Mouse (Mus musculus): ENCODE results near the gene Nup214. TPM values are rescaled to one million over a fixed set of nuclear protein-coding genes. Genes with fewer than 3 reads are reported as not detected.

Gene Nup214
- polyA plus RNA-seq, 1 experiment, result 91.9 TPM

- TF ChIP-seq EP300 (IDR thresholded peaks at IDR 0.05; ENCODE audit: insufficient read depth, low read depth, low read length) (no peak), CTCF (IDR thresholded peaks at IDR 0.05; ENCODE audit: low read depth, low read length) (no peak), POLR2A (IDR thresholded peaks at IDR 0.05; ENCODE audit: insufficient read depth, low read length) (no peak)
- Histone ChIP-seq H3K9ac (ENCODE audit: low read depth, poor library complexity, severe bottlenecking) (no peak overlapping the region), H3K36me3 (ENCODE audit: control insufficient read depth, insufficient read depth, low read length, poor library complexity, severe bottlenecking) (peaks cover 68% of the 10 kb centered on the region), H3K9me3 (replicated peaks; ENCODE audit: control insufficient read depth, insufficient read depth, low read length, poor library complexity, severe bottlenecking) (no peaks in the 10 kb centered on the region), H3K27ac (ENCODE audit: insufficient read depth, low read length) (no peak overlapping the region), H3K4me3 (ENCODE audit: low read depth, low read length) (no peak overlapping the region), H3K27me3 (ENCODE audit: control insufficient read depth, insufficient read depth, low read length, poor library complexity, severe bottlenecking) (no peaks in the 10 kb centered on the region), H3K4me1 (ENCODE audit: control insufficient read depth, insufficient read depth, low read length) (no peaks in the 10 kb centered on the region)
Observed at GRCm38 (mm10) chr2:31994896-31995295, 20.7 kb downstream of the Nup214 start.

- Histone ChIP-seq H3K36me3 (ENCODE audit: control insufficient read depth, insufficient read depth, low read length, poor library complexity, severe bottlenecking) (peaks cover 62% of the 10 kb centered on the region), H3K27ac (ENCODE audit: insufficient read depth, low read length) (no peak overlapping the region), H3K4me1 (ENCODE audit: control insufficient read depth, insufficient read depth, low read length) (no peaks in the 10 kb centered on the region), H3K9me3 (replicated peaks; ENCODE audit: control insufficient read depth, insufficient read depth, low read length, poor library complexity, severe bottlenecking) (no peaks in the 10 kb centered on the region), H3K4me3 (ENCODE audit: low read depth, low read length) (no peak overlapping the region), H3K9ac (ENCODE audit: low read depth, poor library complexity, severe bottlenecking) (no peak overlapping the region), H3K27me3 (ENCODE audit: control insufficient read depth, insufficient read depth, low read length, poor library complexity, severe bottlenecking) (no peaks in the 10 kb centered on the region)
- TF ChIP-seq EP300 (IDR thresholded peaks at IDR 0.05; ENCODE audit: insufficient read depth, low read depth, low read length) (no peak), CTCF (IDR thresholded peaks at IDR 0.05; ENCODE audit: low read depth, low read length) (no peak), POLR2A (IDR thresholded peaks at IDR 0.05; ENCODE audit: insufficient read depth, low read length) (no peak)
Observed at GRCm38 (mm10) chr2:31996060-31996459, 21.8 kb downstream of the Nup214 start.

GRCm38 (mm10) chr2:31997539-31997938, 23.3 kb downstream of the Nup214 start:
- no peak overlapping the region for H3K9ac ChIP-seq (ENCODE audit: low read depth, poor library complexity, severe bottlenecking)
- H3K4me1 ChIP-seq (ENCODE audit: control insufficient read depth, insufficient read depth, low read length), result no peaks in the 10 kb centered on the region
- no peak overlapping the region for H3K27ac ChIP-seq (ENCODE audit: insufficient read depth, low read length)
- TF ChIP-seq EP300 (IDR thresholded peaks at IDR 0.05; ENCODE audit: insufficient read depth, low read depth, low read length) (no peak), POLR2A (IDR thresholded peaks at IDR 0.05; ENCODE audit: insufficient read depth, low read length) (no peak), CTCF (IDR thresholded peaks at IDR 0.05; ENCODE audit: low read depth, low read length) (no peak)
- no peaks in the 10 kb centered on the region for H3K27me3 ChIP-seq (ENCODE audit: control insufficient read depth, insufficient read depth, low read length, poor library complexity, severe bottlenecking)
- H3K4me3 ChIP-seq (ENCODE audit: low read depth, low read length), result no peak overlapping the region
- no peaks in the 10 kb centered on the region for H3K9me3 ChIP-seq (replicated peaks; ENCODE audit: control insufficient read depth, insufficient read depth, low read length, poor library complexity, severe bottlenecking)
- H3K36me3 ChIP-seq (ENCODE audit: control insufficient read depth, insufficient read depth, low read length, poor library complexity, severe bottlenecking), result peaks cover 53% of the 10 kb centered on the region

- no peak overlapping the region for H3K27ac ChIP-seq (ENCODE audit: insufficient read depth, low read length)
- no peak overlapping the region for H3K9ac ChIP-seq (ENCODE audit: low read depth, poor library complexity, severe bottlenecking)
- H3K4me1 ChIP-seq (ENCODE audit: control insufficient read depth, insufficient read depth, low read length), result no peaks in the 10 kb centered on the region
- H3K36me3 ChIP-seq (ENCODE audit: control insufficient read depth, insufficient read depth, low read length, poor library complexity, severe bottlenecking), result peaks cover 58% of the 10 kb centered on the region
- H3K27me3 ChIP-seq (ENCODE audit: control insufficient read depth, insufficient read depth, low read length, poor library complexity, severe bottlenecking), result no peaks in the 10 kb centered on the region
- no peak for TF ChIP-seq CTCF (IDR thresholded peaks at IDR 0.05; ENCODE audit: low read depth, low read length)
- TF ChIP-seq POLR2A (IDR thresholded peaks at IDR 0.05; ENCODE audit: insufficient read depth, low read length), result no peak
- no peak for TF ChIP-seq EP300 (IDR thresholded peaks at IDR 0.05; ENCODE audit: insufficient read depth, low read depth, low read length)
- H3K4me3 ChIP-seq (ENCODE audit: low read depth, low read length), result no peak overlapping the region
- no peaks in the 10 kb centered on the region for H3K9me3 ChIP-seq (replicated peaks; ENCODE audit: control insufficient read depth, insufficient read depth, low read length, poor library complexity, severe bottlenecking)
Observed at GRCm38 (mm10) chr2:31998443-31998842, 24.2 kb downstream of the Nup214 start.

- H3K9ac ChIP-seq (ENCODE audit: low read depth, poor library complexity, severe bottlenecking), result peak overlapping the region; percentile 4; the same call in 1 of the 2 replicates
- no peaks in the 10 kb centered on the region for H3K27me3 ChIP-seq (ENCODE audit: control insufficient read depth, insufficient read depth, low read length, poor library complexity, severe bottlenecking)
- peak overlapping the region; percentile 64 for H3K27ac ChIP-seq (ENCODE audit: insufficient read depth, low read length)
- no peak for TF ChIP-seq EP300 (IDR thresholded peaks at IDR 0.05; ENCODE audit: insufficient read depth, low read depth, low read length)
- no peak for TF ChIP-seq POLR2A (IDR thresholded peaks at IDR 0.05; ENCODE audit: insufficient read depth, low read length)
- no peak for TF ChIP-seq CTCF (IDR thresholded peaks at IDR 0.05; ENCODE audit: low read depth, low read length)
- H3K9me3 ChIP-seq (replicated peaks; ENCODE audit: control insufficient read depth, insufficient read depth, low read length, poor library complexity, severe bottlenecking), result no peaks in the 10 kb centered on the region
- H3K36me3 ChIP-seq (ENCODE audit: control insufficient read depth, insufficient read depth, low read length, poor library complexity, severe bottlenecking), result peaks cover 44% of the 10 kb centered on the region
- H3K4me3 ChIP-seq (ENCODE audit: low read depth, low read length), result no peak overlapping the region
- H3K4me1 ChIP-seq (ENCODE audit: control insufficient read depth, insufficient read depth, low read length), result peaks cover 2% of the 10 kb centered on the region
Observed at GRCm38 (mm10) chr2:32008311-32008710, 34.1 kb downstream of the Nup214 start.

- no peak overlapping the region for H3K4me3 ChIP-seq (ENCODE audit: low read depth, low read length)
- H3K9me3 ChIP-seq (replicated peaks; ENCODE audit: control insufficient read depth, insufficient read depth, low read length, poor library complexity, severe bottlenecking), result no peaks in the 10 kb centered on the region
- no peaks in the 10 kb centered on the region for H3K27me3 ChIP-seq (ENCODE audit: control insufficient read depth, insufficient read depth, low read length, poor library complexity, severe bottlenecking)
- TF ChIP-seq EP300 (IDR thresholded peaks at IDR 0.05; ENCODE audit: insufficient read depth, low read depth, low read length), result no peak
- TF ChIP-seq POLR2A (IDR thresholded peaks at IDR 0.05; ENCODE audit: insufficient read depth, low read length), result no peak
- no peak for TF ChIP-seq CTCF (IDR thresholded peaks at IDR 0.05; ENCODE audit: low read depth, low read length)
- H3K27ac ChIP-seq (ENCODE audit: insufficient read depth, low read length), result peak overlapping the region; percentile 64
- peaks cover 43% of the 10 kb centered on the region for H3K36me3 ChIP-seq (ENCODE audit: control insufficient read depth, insufficient read depth, low read length, poor library complexity, severe bottlenecking)
- H3K9ac ChIP-seq (ENCODE audit: low read depth, poor library complexity, severe bottlenecking), result peak overlapping the region; percentile 4; the same call in 1 of the 2 replicates
- peaks cover 2% of the 10 kb centered on the region for H3K4me1 ChIP-seq (ENCODE audit: control insufficient read depth, insufficient read depth, low read length)
Observed at GRCm38 (mm10) chr2:32008716-32009115, 34.5 kb downstream of the Nup214 start.

Data from ES-Bruce4 (cell line).